Mouse (Mus musculus) brain, embryonic 14.5 days (tissue): ENCODE data around the gene Olfr862. TPM values are rescaled to one million over a fixed set of nuclear protein-coding genes. Genes with fewer than 3 reads are reported as not detected.

Experiments used
- DNase-seq: peaks from one replicate; pipeline ENCODE4 v3.0.0-alpha.2; 2011; ENCODE audit warnings: low read depth
- CTCF ChIP-seq: fragments of 200-500 bp; IDR thresholded peaks from 2 replicates; pipeline ENCODE4 v1.5.1; 2012; ENCODE audit warnings: inconsistent platforms, mild to moderate bottlenecking, moderate library complexity, borderline replicate concordance; ENCODE audit not compliant: insufficient read depth, insufficient read length; ENCODE audit errors: extremely low read depth
- POLR2A ChIP-seq: fragments of 200-500 bp; IDR thresholded peaks from 2 replicates; pipeline ENCODE4 v1.6.1; 2012; ENCODE audit warnings: mild to moderate bottlenecking, inconsistent platforms, borderline replicate concordance; ENCODE audit not compliant: poor library complexity, insufficient read depth, insufficient read length, severe bottlenecking; ENCODE audit errors: extremely low read depth
- polyA plus RNA-seq: library from polyadenylated mRNA; depleted of rRNA; stranded (reverse); fragments of >200 nt; gene quantifications from 2 replicates; pipeline ENCODE4 v1.2.3, GENCODE M21; 2012; rRNA removed

Olfr862 gene
- not detected in 2 replicates for polyA plus RNA-seq

DNA sequence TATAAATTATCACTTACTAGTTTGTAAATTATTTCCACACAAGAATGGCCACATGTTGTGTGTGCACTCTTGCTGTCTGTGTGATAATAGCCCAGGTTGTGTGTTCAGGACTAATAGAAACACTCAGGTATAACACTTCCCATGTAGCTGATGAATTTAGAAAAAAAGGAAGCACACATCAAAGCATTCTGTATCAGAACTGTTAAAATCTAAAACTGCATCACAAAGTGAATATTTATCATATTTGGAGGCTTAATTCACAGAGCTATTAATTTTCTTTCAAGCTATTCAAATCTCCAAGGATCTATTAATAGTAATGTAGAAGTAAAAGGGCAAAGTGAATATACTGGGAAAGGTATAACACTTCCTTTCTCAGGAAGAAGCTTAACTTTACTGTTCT, at the start of gene Olfr862:
Olfr862 (minus strand) TSS at position 101 of the 400 bp plus-strand sequence.
- no peak for TF ChIP-seq POLR2A
- TF ChIP-seq CTCF, result no peak
- no peak for DNase-seq

DNA sequence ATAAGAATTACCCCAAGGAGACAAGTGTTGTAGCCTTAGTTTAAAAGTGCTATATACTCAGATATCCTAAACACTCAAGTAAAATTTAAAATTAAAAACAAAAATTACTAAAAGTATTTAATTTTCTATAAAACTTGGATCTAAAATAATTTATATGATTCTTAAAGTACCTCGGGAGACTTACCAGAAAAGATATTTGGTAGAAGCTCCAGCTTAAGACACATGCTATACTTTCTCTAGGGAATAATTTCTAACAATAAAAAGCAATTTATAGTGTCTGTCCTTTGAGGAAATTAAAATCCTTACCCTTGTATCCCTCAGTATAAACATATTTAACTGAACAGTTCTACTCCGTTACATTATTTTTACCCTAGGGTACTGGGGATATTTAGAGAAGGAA, 28.8 kb upstream of the Olfr862 start, which contains the start of gene Olfr77:
Olfr77 (plus strand) TSS at position 301 of the 400 bp plus-strand sequence.
- TF ChIP-seq POLR2A (no peak), CTCF (no peak)
- no peak for DNase-seq

GRCm38 (mm10) chr9:19911170-19911569, 23.4 kb upstream of the Olfr862 start:
- TF ChIP-seq CTCF (no peak), POLR2A (no peak)
- DNase-seq, result no peak

DNA sequence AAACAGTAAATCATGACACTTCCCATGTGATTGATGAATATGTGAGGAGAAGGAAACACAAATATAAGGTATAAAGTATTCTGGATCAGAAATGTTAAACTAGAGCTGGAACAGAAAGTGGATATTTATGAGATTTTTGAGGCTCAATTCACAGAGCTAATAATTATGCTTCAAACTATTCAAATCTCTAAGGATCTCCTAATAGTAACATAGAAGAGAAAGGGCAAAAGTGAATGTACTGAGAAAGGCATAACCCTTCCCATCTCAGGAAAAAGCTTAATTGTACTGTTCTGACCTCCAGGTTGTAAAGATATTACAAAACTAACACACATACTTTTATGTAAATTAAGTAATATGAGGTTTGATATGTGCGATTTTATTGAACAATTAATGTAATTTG, 38.2 kb downstream of the Olfr862 start, which contains the start of gene Olfr860:
Olfr860 (minus strand) TSS at position 101 of the 400 bp plus-strand sequence.
- no peak for TF ChIP-seq CTCF
- no peak for DNase-seq

Other genes starting within 250 kb of the Olfr862 start
- 0.05 TPM in 1 of 2 replicates, not detected in the other for gene Olfr857, start 178.6 kb downstream of the Olfr862 start, polyA plus RNA-seq
- not detected in 2 replicates for gene Olfr58, start 107.7 kb downstream of the Olfr862 start, polyA plus RNA-seq
- gene Olfr859, start 83.1 kb downstream of the Olfr862 start, polyA plus RNA-seq, result not detected in 2 replicates
- not detected in 2 replicates for gene Olfr860, start 38.3 kb downstream of the Olfr862 start, polyA plus RNA-seq
- not detected in 2 replicates for gene Olfr77, start 28.9 kb upstream of the Olfr862 start, polyA plus RNA-seq
- not detected in 2 replicates for gene Olfr866, start 140.0 kb upstream of the Olfr862 start, polyA plus RNA-seq
- gene Olfr867, start 169.6 kb upstream of the Olfr862 start, polyA plus RNA-seq, result not detected in 2 replicates
- not detected in 2 replicates for gene Olfr868, start 210.6 kb upstream of the Olfr862 start, polyA plus RNA-seq
- not detected in 2 replicates for gene Olfr869, start 241.0 kb upstream of the Olfr862 start, polyA plus RNA-seq